Mouse (Mus musculus) bone marrow macrophage, adult 2 months (primary cell): ENCODE data around the gene Dnajb11. TPM values are rescaled to one million over a fixed set of nuclear protein-coding genes. Genes with fewer than 3 reads are reported as not detected.

Experiments
- H3K27ac ChIP-seq: 2 replicates; pipeline ENCODE4 v1.5.1; 2012; ENCODE audit warnings: low read depth, low read length; ENCODE audit not compliant: insufficient read depth
- H3K4me1 ChIP-seq: 2 replicates; pipeline ENCODE4 v1.6.1; 2012; ENCODE audit warnings: low read length; ENCODE audit not compliant: control insufficient read depth, insufficient read depth
- H3K4me3 ChIP-seq: 2 replicates; pipeline ENCODE4 v1.5.1; 2012; ENCODE audit warnings: mild to moderate bottlenecking, low read length, moderate library complexity; ENCODE audit not compliant: insufficient read depth
- CTCF ChIP-seq: IDR thresholded peaks from 2 replicates; pipeline ENCODE4 v1.5.1; 2012; ENCODE audit warnings: low read depth, mild to moderate bottlenecking, low read length, moderate library complexity
- POLR2A ChIP-seq: IDR thresholded peaks from 2 replicates; pipeline ENCODE4 v1.6.1; 2012; ENCODE audit warnings: mild to moderate bottlenecking, low read depth, low read length, borderline replicate concordance
- polyA plus RNA-seq: library from polyadenylated mRNA; stranded (reverse); fragments of >200 nt; gene quantifications from 2 replicates; pipeline ENCODE4 v1.2.4, GENCODE M21; 2012; ENCODE audit not compliant: missing spikeins, insufficient read depth, insufficient read length

Dnajb11 gene
- 75.6 and 78.0 TPM in 2 replicates for polyA plus RNA-seq

GRCm38 (mm10) chr16:22857431-22858113 lies at the start of gene Dnajb11, which contains the start of gene Tbccd1:
Dnajb11 (plus strand) TSS chr16:22857845.
Tbccd1 (minus strand) TSS chr16:22857669.
- Histone ChIP-seq H3K4me1 (peaks cover 8% of the 10 kb centered on the region), H3K27ac (peak within 1 kb of the TSS; percentile 72)

DNA sequence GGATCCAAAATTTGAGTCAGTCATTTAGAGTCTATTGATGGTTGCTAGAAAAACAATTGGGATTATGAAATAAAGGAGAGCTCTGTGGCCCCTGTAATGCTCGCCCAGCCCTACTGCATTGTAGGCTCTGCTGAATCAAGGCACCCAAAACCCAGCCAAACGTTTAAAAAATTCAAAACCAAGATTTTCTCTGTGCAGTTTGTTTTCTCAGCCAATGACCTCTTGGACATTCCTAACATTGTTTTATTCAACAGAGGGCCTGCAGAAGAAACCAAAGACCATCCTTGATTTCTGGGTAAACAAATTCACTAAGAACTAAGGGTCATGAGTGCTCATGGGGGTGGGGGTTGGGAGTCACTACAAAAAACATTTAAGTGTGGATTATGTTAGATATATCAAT lies 46.2 kb upstream of the Dnajb11 start, which contains the start of gene Crygs:
Gene Crygs, minus strand, starts transcription at position 101 of the 400 bp plus-strand sequence.
- Histone ChIP-seq H3K4me1 (no peaks in the 10 kb centered on the region), H3K27ac (no peak within 1 kb of the TSS), H3K4me3 (no peak within 1 kb of the TSS)
- TF ChIP-seq CTCF (no peak), POLR2A (no peak)

More at GRCm38 (mm10) chr16:22857431-22858113, at the start of gene Dnajb11, which contains the start of gene Tbccd1:
- H3K4me3 ChIP-seq = peak within 1 kb of the TSS; percentile 92
- no peak for TF ChIP-seq POLR2A
- no peak for TF ChIP-seq CTCF

DNA sequence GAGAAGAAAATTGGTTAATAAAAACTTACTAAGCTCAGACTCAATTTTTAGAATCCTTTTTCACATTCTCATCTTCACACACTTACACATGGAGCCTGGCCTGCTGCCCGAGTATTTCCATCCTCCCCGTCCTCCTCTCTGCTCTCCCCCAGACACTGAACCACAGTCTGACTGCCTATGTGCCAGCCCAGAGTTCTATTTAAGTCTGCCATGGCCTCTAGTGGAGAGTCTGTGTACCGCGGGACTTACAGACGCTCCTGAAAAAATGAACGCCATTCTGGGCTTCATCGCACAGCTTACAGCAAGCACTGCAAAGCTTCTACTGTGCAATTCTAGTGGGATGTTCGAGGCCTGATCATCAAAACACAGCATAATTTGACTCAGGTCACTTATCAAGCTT lies 36.9 kb upstream of the Dnajb11 start:
- TF ChIP-seq POLR2A (no peak), CTCF (no peak)
- H3K4me3 ChIP-seq = no peak overlapping the region
- no peak overlapping the region for H3K27ac ChIP-seq
- no peaks in the 10 kb centered on the region for H3K4me1 ChIP-seq

GRCm38 (mm10) chr16:22832932-22833525 lies 24.6 kb upstream of the Dnajb11 start:
- no peak overlapping the region for H3K27ac ChIP-seq
- TF ChIP-seq CTCF (no peak), POLR2A (no peak)
- H3K4me3 ChIP-seq = no peak overlapping the region
- no peaks in the 10 kb centered on the region for H3K4me1 ChIP-seq

GRCm38 (mm10) chr16:22839146-22839857 lies 18.3 kb upstream of the Dnajb11 start:
- Histone ChIP-seq H3K4me3 (no peak overlapping the region), H3K4me1 (peaks cover 25% of the 10 kb centered on the region), H3K27ac (peak overlapping the region; percentile 48; the same call in 1 of the 2 replicates)
- TF ChIP-seq POLR2A (no peak), CTCF (no peak)

DNA sequence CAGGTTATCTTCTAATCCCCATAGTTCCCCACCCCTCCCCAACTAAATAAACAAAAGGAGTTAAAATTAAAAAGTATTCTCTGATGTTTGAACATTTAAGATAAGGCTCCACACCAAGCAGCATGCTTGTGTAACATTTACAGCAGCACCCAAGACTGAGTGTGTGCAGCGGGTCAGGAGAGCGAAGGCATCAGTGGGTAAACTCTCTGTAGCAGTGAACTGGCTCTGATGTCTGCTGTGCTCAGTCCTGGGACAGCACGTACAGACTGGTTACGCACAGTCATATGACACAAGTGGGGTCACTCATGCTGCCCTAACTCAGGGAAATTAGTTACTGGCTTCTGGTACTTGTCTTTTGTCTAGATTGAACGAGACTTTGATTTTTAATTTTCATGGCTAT lies 14.8 kb upstream of the Dnajb11 start:
- Histone ChIP-seq H3K4me3 (no peak overlapping the region), H3K27ac (no peak overlapping the region), H3K4me1 (peaks cover 25% of the 10 kb centered on the region)
- TF ChIP-seq POLR2A (no peak), CTCF (no peak)

DNA sequence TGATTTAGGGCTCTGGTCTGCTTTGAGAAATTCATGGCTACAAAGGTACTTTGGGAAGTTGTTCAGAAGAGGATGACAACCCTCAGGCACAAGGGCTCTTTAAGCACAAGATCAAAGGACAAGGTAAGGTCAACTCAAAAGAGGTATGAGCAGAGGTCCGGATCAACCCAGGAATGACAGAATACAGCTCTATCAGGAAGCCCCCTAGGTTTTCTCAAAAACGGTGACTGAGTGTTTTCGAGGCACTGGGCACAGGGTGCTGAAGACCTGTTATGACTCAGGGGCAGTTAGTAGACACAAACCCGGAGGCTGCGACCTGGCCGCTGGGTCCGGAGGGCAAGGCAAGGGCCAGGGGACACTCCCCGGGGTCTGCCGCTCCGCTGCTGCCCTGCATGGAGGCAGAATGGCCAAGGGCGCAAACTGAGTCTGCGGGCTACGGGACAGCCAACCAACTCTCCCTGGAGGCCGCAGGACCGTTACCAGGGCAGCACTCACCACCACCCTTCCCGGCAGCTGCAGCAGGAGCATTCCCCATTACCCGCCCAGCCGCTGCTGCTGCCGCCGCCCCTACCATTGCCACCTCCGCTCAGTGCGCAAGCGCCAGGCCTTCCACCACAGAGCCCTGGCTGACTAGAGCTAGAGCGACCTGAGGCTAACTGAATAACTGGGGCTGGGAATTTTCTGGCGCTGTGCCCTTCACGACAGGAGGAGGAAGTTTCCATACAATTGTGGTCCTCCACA lies 13.4 kb upstream of the Dnajb11 start:
- Histone ChIP-seq H3K4me1 (peaks cover 22% of the 10 kb centered on the region), H3K27ac (no peak overlapping the region), H3K4me3 (no peak overlapping the region)
- TF ChIP-seq POLR2A (no peak), CTCF (no peak)

GRCm38 (mm10) chr16:22844834-22845233 lies 12.8 kb upstream of the Dnajb11 start:
- TF ChIP-seq CTCF (no peak), POLR2A (no peak)
- no peak overlapping the region for H3K4me3 ChIP-seq
- H3K27ac ChIP-seq = no peak overlapping the region
- H3K4me1 ChIP-seq = peaks cover 17% of the 10 kb centered on the region

DNA sequence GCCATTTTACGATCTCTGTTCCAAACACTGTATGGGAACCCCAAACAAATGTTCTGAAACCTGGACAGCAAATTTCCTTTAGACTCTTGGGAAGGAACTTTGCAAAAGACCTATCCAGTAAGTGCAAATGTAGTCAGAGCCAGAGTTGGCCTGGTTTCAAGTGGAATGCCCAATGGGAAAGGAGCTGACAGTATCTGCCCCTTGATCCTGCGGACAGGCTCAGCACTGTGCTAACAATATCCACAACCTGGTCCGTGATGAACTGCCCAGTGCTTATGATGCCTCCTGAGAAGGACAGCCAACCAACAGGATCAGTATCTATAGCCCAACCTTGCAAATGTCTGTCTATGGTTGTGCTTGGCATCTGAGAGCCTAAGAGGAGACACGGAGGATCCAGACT lies 12.2 kb upstream of the Dnajb11 start:
- H3K4me3 ChIP-seq = no peak overlapping the region
- TF ChIP-seq CTCF = no peak
- no peak for TF ChIP-seq POLR2A
- no peak overlapping the region for H3K27ac ChIP-seq
- peaks cover 12% of the 10 kb centered on the region for H3K4me1 ChIP-seq
